In genomic region chr14:20345885-20346284, GRCm38 (mm10) we compare ENCODE assay signal across 22 mouse cellular contexts. TPM values are rescaled to one million over a fixed set of nuclear protein-coding genes. Genes with fewer than 3 reads are reported as not detected.
DNase-seq lines count a peak whose midpoint lies in the region; TF ChIP-seq lines count a peak whose summit lies in the region.
"Had no signal": no experiment of that assay in that cellular context is flagged by ENCODE, and none has a peak within 500 bp of the region (broad histone marks: within the 10 kb centered on the region; RNA-seq: fewer than 3 reads in every experiment).

No protein-coding gene starts in this region.

- no peak overlapping the region for H3K27ac ChIP-seq in testis, adult 2 months (ENCODE audit: control insufficient read depth, insufficient read depth, low read depth, low read length)
- H3K27ac ChIP-seq: kidney, embryonic 15.5 days; limb, embryonic 13.5 days; midbrain, embryonic 12.5 days; neural tube, embryonic 12.5 days had no signal

- H3K27me3 ChIP-seq in testis, adult 2 months (ENCODE audit: control insufficient read depth, insufficient read depth, low read length): no peaks in the 10 kb centered on the region
- H3K27me3 ChIP-seq: heart, embryonic 12.5 days; kidney, embryonic 15.5 days; limb, embryonic 13.5 days; midbrain, embryonic 12.5 days; neural tube, embryonic 12.5 days had no signal

- H3K4me1 ChIP-seq in testis, adult 2 months (ENCODE audit: control insufficient read depth, insufficient read depth, low read length): no peaks in the 10 kb centered on the region; the same call in 1 of the 2 replicates

- no peak for TF ChIP-seq POLR2A in testis, adult 2 months (IDR thresholded peaks at IDR 0.05; ENCODE audit: control insufficient read depth, low read depth, low read length)

- intact Hi-C loops in heart, postnatal 25 days (cut with DNase I): no loop called here

- peak; percentile 85 for DNase-seq in heart, adult 11 months
- no peak for DNase-seq in heart, postnatal 25 days (ENCODE audit: low spot score)
- no peak for DNase-seq in testis, postnatal 14 days (ENCODE audit: low spot score)
- peak; percentile 19 for DNase-seq in brain, adult 2 months (ENCODE audit: low read depth, low spot score)
- no peak for DNase-seq in urinary bladder, adult 18-20 months (ENCODE audit: low spot score in 2 of 2)
- no peak for DNase-seq in urinary bladder, postnatal 36 days (ENCODE audit: low spot score in 2 of 2)
- DNase-seq: cerebellum, adult 8-10 months; forebrain, postnatal 0 days; gastrocnemius, postnatal 14 days; heart, adult 18-20 months; heart, postnatal 10 days; kidney, postnatal 36 days; lung, adult 2 months; lung, postnatal 14 days; retina, postnatal 1 day; right cerebral cortex, postnatal 4 days had no signal

- no peak for TF ChIP-seq CTCF in testis, adult 2 months (IDR thresholded peaks at IDR 0.05; ENCODE audit: control insufficient read depth, insufficient read depth, insufficient replicate concordance, low read depth, low read length)

- peaks cover 2% of the 10 kb centered on the region for H3K36me3 ChIP-seq in testis, adult 2 months (ENCODE audit: control insufficient read depth, insufficient read depth, low read length)

- peak overlapping the region; percentile 59 for H3K4me3 ChIP-seq in testis, adult 2 months (ENCODE audit: control insufficient read depth, low read depth, low read length)
- H3K4me3 ChIP-seq: heart, embryonic 12.5 days; midbrain, embryonic 12.5 days; neural tube, embryonic 12.5 days had no signal

RNA-seq across cellular contexts. Expression of gene Ecd, which starts 2.0 kb away (rescaled TPM):
- total RNA-seq in heart, postnatal 25 days (2021): 10 to 100 TPM; 29.9 to 36.2 TPM
- polyA plus RNA-seq in testis, adult 2 months (2012; rRNA removed): 19.4 and 19.7 TPM in 2 replicates

RNA-seq across cellular contexts. Expression of gene Fam149b, which starts 2.1 kb away (rescaled TPM):
- 10 to 100 TPM; 34.0 to 34.1 TPM for total RNA-seq in heart, postnatal 25 days (2021)
- polyA plus RNA-seq in testis, adult 2 months (2012; rRNA removed): 51.2 and 54.5 TPM in 2 replicates

RNA-seq across cellular contexts. Expression of gene Dnajc9, which starts 42.8 kb away (rescaled TPM):
- total RNA-seq in heart, postnatal 25 days (2021): 10 to 100 TPM; 10.1 to 11.5 TPM
- polyA plus RNA-seq in testis, adult 2 months (2012; rRNA removed): 104 and 140 TPM in 2 replicates

RNA-seq across cellular contexts. Expression of gene Mrps16, which starts 47.5 kb away (rescaled TPM):
- total RNA-seq in heart, postnatal 25 days (2021): 10 to 100 TPM; 72.6 to 81.0 TPM
- 14.2 and 14.4 TPM in 2 replicates for polyA plus RNA-seq in testis, adult 2 months (2012; rRNA removed)

RNA-seq across cellular contexts. Expression of gene Nudt13, which starts 51.4 kb away (rescaled TPM):
- 10 to 100 TPM; 27.6 to 33.6 TPM for total RNA-seq in heart, postnatal 25 days (2021)
- 4.0 and 7.7 TPM in 2 replicates for polyA plus RNA-seq in testis, adult 2 months (2012; rRNA removed)

Comparison
In these comparisons a context has a peak if more than half of its experiments do, and no peak if none do; other contexts are left out.
1. DNase-seq: peak in heart, adult 11 months (single experiment) and brain, adult 2 months (single experiment); none in heart, postnatal 25 days (single experiment), testis, postnatal 14 days (single experiment), urinary bladder, adult 18-20 months (0 of 2) and urinary bladder, postnatal 36 days (0 of 2).